ENCODE assay signal across 23 mouse cellular contexts in genomic region chr9:113208181-113208580, GRCm38 (mm10).
A peak's percentile ranks its signal among the peaks of the same experiment; 100 is the strongest.
DNase-seq lines count a peak whose midpoint lies in the region; ATAC-seq and TF ChIP-seq lines count a peak whose summit lies in the region.
"Had no signal": no experiment of that assay in that cellular context is flagged by ENCODE, and none has a peak within 500 bp of the region (broad histone marks: within the 10 kb centered on the region; RNA-seq: fewer than 3 reads in every experiment).

No protein-coding gene starts in this region.

- no peaks in the 10 kb centered on the region for H3K4me1 ChIP-seq in forebrain, postnatal 0 days (ENCODE audit: insufficient read depth)
- H3K4me1 ChIP-seq in forebrain, embryonic 11.5 days (replicated peaks; ENCODE audit: control insufficient read depth, insufficient read depth, low read length), result no peaks in the 10 kb centered on the region
- H3K4me1 ChIP-seq: embryonic facial prominence, embryonic 12.5 days; embryonic facial prominence, embryonic 15.5 days; forebrain, embryonic 13.5 days; intestine, embryonic 15.5 days had no signal

- no peak overlapping the region for H3K4me3 ChIP-seq in forebrain, postnatal 0 days (ENCODE audit: low read depth, low read length)
- H3K4me3 ChIP-seq in forebrain, embryonic 11.5 days (ENCODE audit: low read depth, low read length), result no peak overlapping the region
- H3K4me3 ChIP-seq: embryonic facial prominence, embryonic 12.5 days; embryonic facial prominence, embryonic 15.5 days; forebrain, embryonic 13.5 days; gastrocnemius, adult 2 months; intestine, embryonic 15.5 days had no signal

- H3K9me3 ChIP-seq in forebrain, postnatal 0 days (ENCODE audit: low read length), result no peaks in the 10 kb centered on the region
- no peaks in the 10 kb centered on the region for H3K9me3 ChIP-seq in forebrain, embryonic 11.5 days (ENCODE audit: control insufficient read depth, low read length)
- H3K9me3 ChIP-seq: embryonic facial prominence, embryonic 12.5 days; embryonic facial prominence, embryonic 15.5 days; forebrain, embryonic 13.5 days; intestine, embryonic 15.5 days had no signal

- H3K4me2 ChIP-seq in forebrain, postnatal 0 days (ENCODE audit: low read depth), result no peak overlapping the region
- no peak overlapping the region for H3K4me2 ChIP-seq in forebrain, embryonic 11.5 days (ENCODE audit: low read depth, low read length, severe bottlenecking)
- H3K4me2 ChIP-seq: embryonic facial prominence, embryonic 12.5 days; embryonic facial prominence, embryonic 15.5 days; forebrain, embryonic 13.5 days; heart, embryonic 11.5 days; hindbrain, embryonic 14.5 days; intestine, embryonic 15.5 days had no signal

- ATAC-seq in forebrain, postnatal 0 days, result peak; percentile 47; the same call in 1 of the 2 replicates
- no peak for ATAC-seq in forebrain, embryonic 11.5 days (replicated peaks; ENCODE audit: low FRiP score)
- ATAC-seq: CD4-positive, CD25-positive, alpha-beta regulatory T cell, adult 4 months; forebrain, embryonic 13.5 days; intestine, embryonic 15.5 days had no signal

- no peak for TF ChIP-seq POLR2A in brain, embryonic 14.5 days (IDR thresholded peaks at IDR 0.05; ENCODE audit: borderline replicate concordance, extremely low read depth, insufficient read depth, insufficient read length, poor library complexity, severe bottlenecking)

- WGBS in forebrain, postnatal 0 days, result 25% methylated on average over 4 of the region's 4 CpGs
- WGBS in forebrain, embryonic 11.5 days, result 83% methylated on average over 4 of the region's 4 CpGs

- no peak for TF ChIP-seq CTCF in forebrain, postnatal 0 days (IDR thresholded peaks at IDR 0.05; ENCODE audit: low read depth)
- no peak for TF ChIP-seq CTCF in brain, embryonic 14.5 days (IDR thresholded peaks at IDR 0.05; ENCODE audit: borderline replicate concordance, extremely low read depth, insufficient read depth, insufficient read length)

- DNase-seq in forebrain, postnatal 0 days, result no peak
- no peak for DNase-seq in forebrain, embryonic 11.5 days (ENCODE audit: low spot score)
- peak; percentile 23 for DNase-seq in layer of hippocampus, adult 9-11 months
- DNase-seq in layer of hippocampus, adult 11-12 months (ENCODE audit: low spot score), result no peak
- DNase-seq in brain, embryonic 14.5 days (ENCODE audit: low read depth), result peak; percentile 68
- no peak for DNase-seq in adrenal gland, adult (ENCODE audit: inconsistent age in 2 of 2, low spot score in 1 of 2)
- DNase-seq: adrenal gland, adult 8-10 months; adrenal gland, postnatal 25 days; cerebellum, adult 11 months; cerebellum, adult 2 months; cerebellum, adult 9-11 months; cerebellum, postnatal 25 days; gastrocnemius, adult 2 months; gastrocnemius, postnatal 14 days; heart, adult 11 months; kidney, adult 18-20 months had no signal

- no peak overlapping the region for H3K9ac ChIP-seq in forebrain, postnatal 0 days
- no peak overlapping the region for H3K9ac ChIP-seq in forebrain, embryonic 11.5 days (ENCODE audit: low read length)
- H3K9ac ChIP-seq: embryonic facial prominence, embryonic 12.5 days; embryonic facial prominence, embryonic 15.5 days; forebrain, embryonic 13.5 days; hindbrain, embryonic 14.5 days; intestine, embryonic 15.5 days had no signal

- H3K36me3 ChIP-seq in forebrain, postnatal 0 days (ENCODE audit: insufficient read depth), result no peaks in the 10 kb centered on the region
- H3K36me3 ChIP-seq in forebrain, embryonic 11.5 days (ENCODE audit: control insufficient read depth, insufficient read depth, low read length), result no peaks in the 10 kb centered on the region
- H3K36me3 ChIP-seq: embryonic facial prominence, embryonic 12.5 days; embryonic facial prominence, embryonic 15.5 days; intestine, embryonic 15.5 days had no signal

- H3K27ac ChIP-seq in forebrain, postnatal 0 days (ENCODE audit: low read depth, low read length), result no peak overlapping the region
- no peak overlapping the region for H3K27ac ChIP-seq in forebrain, embryonic 11.5 days (ENCODE audit: low read depth, low read length)
- H3K27ac ChIP-seq: embryonic facial prominence, embryonic 12.5 days; embryonic facial prominence, embryonic 15.5 days; forebrain, embryonic 13.5 days; gastrocnemius, adult 2 months; hindbrain, embryonic 14.5 days; intestine, embryonic 15.5 days had no signal

- no peaks in the 10 kb centered on the region for H3K27me3 ChIP-seq in forebrain, postnatal 0 days (ENCODE audit: insufficient read depth, low read length)
- H3K27me3 ChIP-seq in forebrain, embryonic 11.5 days (ENCODE audit: control insufficient read depth, insufficient read depth, low read length), result no peaks in the 10 kb centered on the region
- H3K27me3 ChIP-seq: embryonic facial prominence, embryonic 12.5 days; embryonic facial prominence, embryonic 15.5 days; forebrain, embryonic 13.5 days; intestine, embryonic 15.5 days had no signal

Comparison
In these comparisons a context has a peak if more than half of its experiments do, and no peak if none do; other contexts are left out.
1. DNase-seq: peak in layer of hippocampus, adult 9-11 months (single experiment) and brain, embryonic 14.5 days (single experiment); none in forebrain, postnatal 0 days (single experiment), forebrain, embryonic 11.5 days (single experiment), layer of hippocampus, adult 11-12 months (single experiment) and adrenal gland, adult (0 of 2).